Mouse (Mus musculus): ENCODE data around the gene Defb26.

- TF ChIP-seq POLR2A (IDR thresholded peaks at IDR 0.05; ENCODE audit: borderline replicate concordance, control insufficient read depth, low read depth, low read length) (no peak), CTCF (IDR thresholded peaks at IDR 0.05; ENCODE audit: control insufficient read depth, insufficient read depth, low read length) (no peak)
Observed at GRCm38 (mm10) chr2:152542897-152543296, 31.4 kb upstream of the Defb26 start.
